Mouse (Mus musculus): ENCODE measurements around the gene Bscl2.
A peak's percentile ranks its signal among the peaks of the same experiment; 100 is the strongest.
"Not testable (repeated sequence)": the region's sequence is repeated elsewhere in the genome, so short reads cannot be mapped to it uniquely, and the experiment has no call there.

Gene Bscl2

DNA sequence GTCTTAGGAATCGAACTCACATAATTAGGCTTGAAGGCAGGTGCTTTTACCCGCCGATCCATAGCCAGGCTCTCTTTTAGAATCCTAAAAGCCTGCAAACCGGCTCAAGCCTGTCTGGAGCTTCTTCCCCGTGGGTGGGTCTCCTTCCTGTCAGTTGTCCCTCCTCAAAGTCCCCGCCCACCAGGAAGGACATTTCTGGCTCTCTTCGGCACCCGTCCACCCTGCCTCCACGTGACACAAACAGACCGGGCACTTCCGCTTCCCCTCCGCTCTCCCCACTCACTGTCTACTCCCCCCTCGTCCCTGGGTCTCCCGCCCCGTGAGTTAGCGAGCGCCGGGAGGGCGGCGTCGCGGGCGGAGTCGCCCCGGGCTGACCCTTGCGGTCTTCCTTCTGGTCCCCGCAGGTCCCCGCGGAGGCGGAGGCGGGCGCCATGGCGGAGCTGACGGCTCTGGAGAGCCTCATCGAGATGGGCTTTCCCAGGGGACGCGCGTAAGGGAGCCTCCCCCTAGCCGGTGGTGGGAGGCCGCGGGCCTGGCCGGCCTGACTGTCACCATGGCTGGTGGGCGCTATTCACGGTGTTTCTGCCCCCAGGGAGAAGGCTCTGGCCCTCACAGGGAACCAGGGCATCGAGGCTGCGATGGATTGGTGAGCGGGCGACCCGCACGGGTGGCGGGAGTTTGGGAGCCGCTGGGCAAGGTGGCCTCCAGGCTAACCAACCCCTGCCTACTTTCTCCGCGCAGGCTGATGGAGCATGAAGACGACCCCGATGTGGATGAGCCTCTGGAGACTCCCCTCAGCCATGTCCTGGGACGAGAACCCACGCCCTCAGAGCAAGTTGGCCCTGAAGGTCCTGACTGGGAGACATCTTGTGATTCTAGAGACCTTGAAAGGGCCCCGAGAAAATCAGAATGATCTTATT is 34.3 kb downstream of the Bscl2 start, which contains the start of gene Ubxn1:
TSS of gene Ubxn1 (plus strand) at position 230 of the 920 bp plus-strand sequence.
- DNase-seq (ENCODE audit: low spot score in 2 of 2), result peak; percentile 98

DNA sequence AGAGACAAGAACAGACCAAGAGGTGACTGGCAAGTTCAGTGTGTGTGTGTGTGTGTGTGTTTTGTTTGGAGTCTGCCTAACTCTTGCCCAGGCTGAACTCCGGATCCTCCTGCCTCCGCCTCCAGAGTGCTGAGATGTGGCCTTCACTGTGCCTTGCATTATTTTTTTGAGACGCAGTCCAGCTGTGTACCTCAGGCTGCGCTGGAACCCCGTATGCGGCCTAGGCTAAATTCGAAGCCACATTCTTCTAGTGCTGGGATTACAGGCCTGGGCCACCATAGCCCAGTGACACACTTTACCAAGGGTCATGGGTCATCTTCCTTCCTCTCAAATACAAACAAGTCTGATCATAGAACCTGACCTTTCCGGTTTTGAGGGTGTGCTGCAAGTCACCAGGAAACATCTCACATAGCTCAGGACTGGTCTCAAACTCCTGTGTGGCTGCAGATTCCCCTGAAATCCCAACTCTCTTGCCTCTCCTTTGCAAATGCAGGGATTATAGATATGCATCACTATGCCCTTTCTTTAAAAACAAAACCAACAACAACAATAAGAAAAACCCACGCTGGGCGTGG is 35.1 kb downstream of the Bscl2 start:
- DNase-seq (ENCODE audit: low spot score in 2 of 2), result no peak

DNA sequence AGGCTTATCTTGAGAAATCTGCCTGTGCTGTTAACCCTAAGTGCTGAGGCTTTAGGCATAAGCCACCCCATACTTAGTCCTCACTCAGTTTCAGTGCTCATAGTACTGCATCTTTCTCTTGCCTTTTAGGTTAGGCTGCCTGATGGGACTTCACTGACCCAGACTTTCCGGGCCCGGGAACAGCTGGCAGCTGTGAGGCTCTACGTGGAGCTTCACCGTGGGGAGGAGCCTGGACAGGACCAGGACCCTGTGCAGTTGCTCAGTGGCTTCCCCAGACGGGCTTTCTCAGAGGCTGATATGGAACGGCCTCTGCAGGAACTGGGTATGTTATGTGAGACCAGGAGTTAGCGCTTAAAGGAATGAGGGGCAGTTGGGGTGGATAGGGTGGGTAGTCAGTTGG is 37.8 kb downstream of the Bscl2 start:
- no peak for DNase-seq (ENCODE audit: low spot score in 2 of 2)

DNA sequence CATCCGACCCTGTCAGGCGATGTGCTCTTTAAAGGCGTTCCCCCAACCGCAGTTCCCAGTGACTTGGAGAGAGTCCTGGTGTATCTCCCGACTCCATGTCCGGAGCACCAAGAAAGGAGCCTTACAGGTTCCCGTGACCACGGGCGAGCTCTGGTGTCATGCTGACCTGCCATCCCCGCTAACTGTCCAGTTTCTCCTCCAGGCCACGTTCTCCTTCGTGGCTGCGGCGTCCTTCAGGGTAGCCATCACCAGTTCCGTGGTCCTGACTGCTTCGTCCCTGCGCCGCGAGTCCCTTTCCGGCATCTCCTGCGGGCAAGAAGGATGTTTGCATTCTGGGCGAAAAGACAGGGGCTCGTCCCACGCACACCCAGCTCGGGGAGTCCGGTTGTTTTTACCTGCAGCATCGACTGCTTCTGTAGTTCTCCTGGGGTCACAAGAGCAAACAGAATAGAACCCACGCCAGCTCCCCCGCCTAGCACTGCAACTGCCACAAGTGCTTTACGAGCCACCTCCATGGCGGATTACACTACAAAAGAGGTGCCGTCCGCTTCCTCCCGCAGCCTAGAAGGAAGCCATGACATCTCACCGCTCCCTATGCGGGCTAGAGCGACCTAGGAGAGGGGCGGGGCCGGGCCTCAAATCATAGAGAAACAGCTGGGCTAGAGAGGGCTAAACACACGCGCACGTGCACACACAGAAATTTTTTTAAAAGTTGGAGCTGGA is 43.2 kb downstream of the Bscl2 start, which contains the start of gene Uqcc3:
TSS of gene Uqcc3 (minus strand) at position 613 of the 723 bp plus-strand sequence.
- DNase-seq (ENCODE audit: low spot score in 2 of 2), result peak; percentile 78 to 86

DNA sequence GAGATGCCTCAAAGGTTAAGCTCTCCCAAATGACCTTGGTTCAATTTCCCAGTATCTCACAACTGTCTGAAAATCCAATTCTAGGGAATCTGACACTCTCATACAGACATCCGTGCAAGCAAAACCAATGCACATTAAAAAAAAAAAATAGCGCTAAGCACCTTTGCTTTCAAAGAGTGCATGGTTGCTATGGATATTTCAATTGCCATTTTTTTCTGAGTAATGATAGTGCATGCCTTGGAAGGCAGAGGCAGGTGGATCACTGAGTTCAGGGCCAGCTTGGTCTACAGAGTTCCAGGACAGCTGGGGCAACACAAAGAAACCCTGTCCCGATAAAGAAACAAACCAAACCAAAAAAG is 43.7 kb downstream of the Bscl2 start:
- no peak for DNase-seq (ENCODE audit: low spot score in 2 of 2)

DNA sequence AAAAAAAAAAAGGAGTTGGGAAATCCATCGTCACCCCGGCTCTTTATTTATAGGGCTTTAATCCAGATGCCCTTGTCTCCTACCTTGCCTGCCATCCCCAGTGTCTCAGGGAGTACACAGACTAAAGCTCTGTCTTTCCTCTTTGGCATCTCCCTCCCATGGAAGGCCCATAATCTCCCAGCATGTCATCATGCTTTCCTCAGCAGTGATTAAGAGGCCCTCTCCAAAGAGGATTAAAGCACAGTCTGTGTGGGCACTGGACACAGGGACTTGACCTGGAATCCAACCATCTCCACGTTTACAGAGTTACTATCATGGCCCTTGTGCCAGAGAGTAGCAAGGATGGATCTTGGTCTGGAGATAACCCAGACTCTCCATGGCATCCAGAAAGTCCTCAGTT is 46.3 kb downstream of the Bscl2 start, which contains the start of the genes Lbhd1 and Gm49403:
TSS of gene Lbhd1 (plus strand) at position 117 of the 400 bp plus-strand sequence.
TSS of gene Gm49403 (plus strand) at position 315 of the 400 bp plus-strand sequence.
- DNase-seq (ENCODE audit: low spot score in 2 of 2), result no peak

DNA sequence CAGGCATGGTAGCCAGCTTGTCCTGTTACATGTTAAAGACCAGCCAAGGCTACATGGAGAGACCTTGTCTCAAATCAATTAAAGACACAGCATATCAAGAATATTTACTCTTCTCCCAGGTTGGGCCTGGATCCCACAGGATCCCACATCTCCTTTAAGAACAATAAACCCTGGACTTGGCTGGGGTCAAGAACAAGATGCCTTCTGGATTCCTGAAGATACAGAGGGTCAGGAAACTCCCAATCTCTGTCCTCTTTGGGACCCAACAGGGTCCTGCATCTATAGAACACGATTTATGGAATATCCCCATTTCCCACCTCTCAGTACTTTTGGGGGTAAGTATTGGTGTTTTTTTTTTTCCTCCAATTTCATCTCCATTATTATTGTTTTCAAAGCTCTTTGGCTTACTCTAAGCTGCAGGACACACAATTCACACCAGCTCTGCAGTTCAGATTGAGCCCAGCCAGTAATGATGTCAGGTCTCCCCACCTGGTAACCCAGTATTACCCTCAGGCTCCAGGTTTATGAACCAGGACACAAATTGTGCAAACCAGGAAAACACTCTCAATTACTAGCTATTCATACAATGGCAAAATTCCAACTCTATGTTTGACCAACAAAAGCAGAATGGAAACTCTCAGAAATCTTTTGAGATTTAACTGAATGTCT is 49.8 kb downstream of the Bscl2 start:
- no peak for DNase-seq (ENCODE audit: low spot score in 2 of 2)

DNA sequence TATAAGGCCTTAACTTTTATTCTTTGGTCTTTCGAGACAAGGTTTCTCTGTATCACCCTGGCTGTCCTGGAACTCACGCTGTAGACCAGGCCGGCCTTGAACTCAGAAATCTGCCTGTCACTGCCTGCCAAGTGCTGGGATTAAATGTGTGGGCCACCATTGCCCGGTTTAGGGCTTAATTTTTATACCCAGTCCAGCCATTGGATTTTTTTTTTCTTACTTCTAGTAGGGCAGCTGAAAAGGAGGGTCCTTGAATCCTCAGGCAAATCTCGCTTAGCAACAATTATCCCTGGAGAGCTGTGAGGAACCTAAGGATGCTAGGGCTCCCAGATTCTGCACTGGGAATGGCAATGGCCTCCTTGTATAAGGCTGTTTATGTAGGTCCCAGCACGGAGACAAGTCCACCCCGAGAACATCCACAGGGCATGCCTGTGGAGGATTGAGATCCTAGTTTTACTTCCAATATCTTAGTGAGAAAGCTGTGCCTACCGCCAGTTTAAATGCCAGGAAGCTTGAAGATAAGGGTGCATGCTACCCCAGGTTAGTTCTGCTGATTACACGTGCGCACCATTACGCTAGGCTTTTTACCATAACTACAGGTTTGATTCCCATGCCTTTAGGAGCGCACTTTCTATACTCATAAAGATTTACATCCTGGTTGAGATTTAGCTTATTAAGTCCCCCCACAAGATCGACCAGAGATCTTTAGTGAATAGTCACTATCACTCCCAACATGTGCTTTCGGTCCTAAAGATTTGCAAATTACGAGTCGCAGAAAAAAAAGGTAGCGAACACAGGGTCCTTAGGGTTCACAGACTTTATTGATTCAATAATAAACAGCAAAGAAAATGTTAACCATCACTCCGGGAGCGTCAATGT is 50.6 kb downstream of the Bscl2 start:
- no peak for DNase-seq (ENCODE audit: low spot score in 2 of 2)

DNA sequence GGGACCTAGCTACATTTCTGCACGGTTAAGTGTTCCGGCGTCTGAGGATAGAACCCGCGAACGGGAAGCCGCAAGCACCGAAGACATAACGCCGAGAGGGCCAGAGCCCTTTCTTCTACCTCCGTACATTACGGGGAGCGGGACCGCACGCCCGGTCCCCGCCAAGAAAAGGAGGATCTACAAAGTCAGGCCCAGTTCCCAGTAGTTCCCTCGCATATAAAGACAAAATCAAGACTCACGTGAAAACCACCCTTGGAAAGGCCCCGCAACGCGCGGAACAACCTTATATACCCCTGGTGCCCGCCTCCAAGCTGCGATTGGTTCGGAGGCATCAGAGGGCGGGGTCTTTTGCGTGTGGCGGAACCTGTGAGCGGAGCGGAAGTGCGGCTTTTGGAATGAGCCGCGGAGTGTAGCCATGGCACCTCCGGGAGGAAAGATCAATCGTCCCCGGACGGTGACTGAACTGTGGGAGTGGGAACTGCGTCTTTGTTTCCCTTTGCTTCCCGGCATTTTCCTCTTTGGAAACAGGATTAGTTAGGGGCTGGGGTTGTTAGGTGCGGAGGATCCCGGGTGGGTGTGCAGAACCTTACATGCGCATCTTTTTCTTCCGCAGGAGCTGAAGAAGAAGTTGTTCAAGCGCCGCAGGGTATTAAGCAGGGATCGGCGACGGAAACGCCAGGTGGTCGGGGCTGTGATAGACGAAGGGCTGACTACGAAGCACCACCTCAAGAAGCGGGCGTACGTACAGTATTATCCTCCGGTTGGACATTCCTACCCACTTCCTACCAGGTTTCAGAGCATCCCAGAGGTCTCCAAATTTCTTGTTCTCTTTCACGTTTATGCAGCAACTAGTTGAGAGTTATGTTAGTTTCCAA is 51.5 kb downstream of the Bscl2 start, which contains the start of the genes 1810009A15Rik and Gm49416:
TSS of gene 1810009A15Rik (plus strand) at position 343 of the 875 bp plus-strand sequence.
TSS of gene Gm49416 (plus strand) at position 416 of the 875 bp plus-strand sequence.
- peak; percentile 80 to 92 for DNase-seq (ENCODE audit: low spot score in 2 of 2)

DNA sequence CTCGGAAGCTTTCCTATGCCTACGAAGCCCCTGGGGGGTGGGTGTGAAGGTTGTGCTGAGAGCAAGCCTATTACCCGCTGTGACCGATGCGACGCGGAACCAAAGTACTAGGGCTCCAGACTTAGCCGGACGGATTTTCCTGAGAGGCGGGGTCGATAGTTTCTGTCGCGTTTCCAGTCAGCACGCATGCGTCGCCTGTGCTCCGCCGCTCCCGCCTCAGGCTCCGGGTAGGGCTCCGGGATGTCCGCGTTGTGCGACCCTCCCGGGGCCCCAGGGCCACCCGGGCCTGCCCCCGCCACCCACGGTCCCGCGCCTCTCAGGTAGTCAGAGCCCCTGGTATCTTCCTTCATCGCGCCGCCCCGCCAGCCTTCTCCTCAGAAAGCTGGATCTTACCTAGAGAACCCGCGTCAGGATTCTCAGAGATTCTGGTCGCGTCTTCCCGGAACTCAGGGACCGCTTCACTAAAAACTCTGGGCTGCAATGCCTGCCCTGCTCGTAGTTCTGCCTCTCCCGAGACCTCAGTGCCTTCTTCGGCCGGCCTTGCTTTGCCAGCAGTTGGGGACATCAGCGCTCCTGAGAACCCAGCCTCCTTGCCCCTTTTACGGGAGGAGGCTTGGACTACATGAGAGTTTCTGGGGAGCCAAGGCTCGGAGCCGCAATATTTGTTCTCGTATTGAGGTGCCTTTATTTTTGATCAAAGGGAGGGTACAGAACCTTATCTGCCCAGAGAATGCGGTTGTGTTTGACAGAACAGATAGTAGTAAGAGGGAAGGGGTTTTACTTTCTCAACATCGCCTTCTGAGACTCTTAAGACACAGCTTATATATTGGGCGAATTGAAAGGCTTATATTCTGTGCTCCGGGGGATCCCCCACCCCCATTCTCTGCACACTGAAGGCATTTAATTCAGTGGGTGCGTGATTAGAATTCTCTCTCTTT is 55.8 kb downstream of the Bscl2 start, which contains the start of gene Ints5:
TSS of gene Ints5 (plus strand) at position 177 of the 938 bp plus-strand sequence.
- DNase-seq (ENCODE audit: low spot score in 2 of 2), result peak; percentile 71 to 79

DNA sequence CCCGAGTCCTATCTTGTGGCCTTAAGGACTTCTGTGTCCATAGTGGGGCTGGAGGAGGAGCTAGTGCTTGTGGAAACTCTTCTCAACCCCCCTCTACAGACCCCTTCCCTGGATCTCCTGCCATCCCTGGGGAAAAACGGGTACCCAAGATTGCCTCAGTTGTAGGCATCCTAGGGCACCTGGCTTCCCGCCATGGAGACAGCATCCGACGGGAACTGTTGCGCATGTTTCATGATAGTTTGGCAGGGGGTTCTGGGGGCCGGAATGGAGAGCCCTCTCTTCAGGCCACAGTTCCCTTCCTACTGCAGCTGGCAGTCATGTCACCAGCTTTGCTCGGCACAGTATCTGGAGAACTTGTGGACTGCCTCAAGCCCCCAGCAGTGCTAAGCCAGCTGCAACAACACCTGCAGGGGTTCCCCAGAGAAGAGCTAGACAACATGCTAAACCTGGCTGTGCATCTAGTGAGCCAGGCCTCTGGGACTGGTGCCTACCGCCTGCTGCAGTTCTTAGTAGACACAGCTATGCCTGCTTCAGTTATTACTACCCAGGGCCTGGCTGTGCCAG is 58.2 kb downstream of the Bscl2 start:
- DNase-seq (ENCODE audit: low spot score in 2 of 2), result no peak

DNA sequence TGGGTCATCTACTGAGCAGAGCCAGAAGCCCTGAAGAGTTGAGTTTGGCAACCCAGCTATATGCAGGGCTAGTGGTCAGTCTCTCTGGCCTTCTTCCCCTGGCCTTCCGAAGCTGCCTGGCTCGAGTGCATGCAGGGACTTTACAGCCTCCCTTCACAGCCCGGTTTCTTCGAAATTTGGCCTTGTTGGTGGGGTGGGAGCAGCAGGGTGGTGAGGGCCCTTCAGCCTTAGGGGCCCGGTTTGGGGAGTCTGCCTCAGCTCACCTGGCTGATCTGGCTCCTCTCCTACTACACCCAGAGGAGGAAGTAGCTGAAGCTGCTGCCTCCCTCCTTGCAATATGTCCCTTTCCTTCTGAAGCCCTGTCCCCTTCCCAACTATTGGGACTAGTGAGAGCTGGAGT is 59.0 kb downstream of the Bscl2 start:
- DNase-seq (ENCODE audit: low spot score in 2 of 2), result not testable (repeated sequence)

DNA sequence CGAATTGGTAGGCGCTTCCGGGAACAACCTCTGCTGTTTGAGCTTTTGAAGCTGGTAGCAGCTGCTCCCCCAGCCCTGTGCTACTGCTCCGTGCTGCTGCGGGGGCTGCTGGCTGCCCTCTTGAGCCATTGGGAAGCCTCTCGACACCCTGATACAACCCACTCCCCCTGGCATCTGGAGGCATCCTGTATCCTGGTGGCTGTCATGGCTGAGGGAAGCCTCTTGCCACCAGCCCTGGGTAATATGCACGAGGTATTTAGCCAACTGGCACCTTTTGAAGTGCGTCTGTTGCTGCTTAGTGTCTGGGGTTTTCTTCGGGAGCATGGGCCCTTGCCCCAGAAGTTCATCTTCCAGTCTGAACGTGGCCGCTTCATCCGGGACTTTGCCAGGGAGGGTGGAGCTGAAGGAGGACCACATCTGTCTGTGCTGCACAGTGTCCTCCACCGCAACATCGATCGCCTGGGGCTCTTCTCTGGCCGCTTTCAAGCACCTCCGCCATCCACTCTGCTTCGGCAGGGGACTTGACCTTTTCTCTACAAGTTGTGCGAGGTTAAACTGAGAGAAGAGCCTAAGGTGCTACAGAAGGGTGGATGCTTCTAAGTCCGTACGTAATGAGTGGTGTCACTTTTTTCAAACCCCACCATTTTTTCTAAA is 60.1 kb downstream of the Bscl2 start:
- DNase-seq (ENCODE audit: low spot score in 2 of 2), result not testable (repeated sequence)

DNA sequence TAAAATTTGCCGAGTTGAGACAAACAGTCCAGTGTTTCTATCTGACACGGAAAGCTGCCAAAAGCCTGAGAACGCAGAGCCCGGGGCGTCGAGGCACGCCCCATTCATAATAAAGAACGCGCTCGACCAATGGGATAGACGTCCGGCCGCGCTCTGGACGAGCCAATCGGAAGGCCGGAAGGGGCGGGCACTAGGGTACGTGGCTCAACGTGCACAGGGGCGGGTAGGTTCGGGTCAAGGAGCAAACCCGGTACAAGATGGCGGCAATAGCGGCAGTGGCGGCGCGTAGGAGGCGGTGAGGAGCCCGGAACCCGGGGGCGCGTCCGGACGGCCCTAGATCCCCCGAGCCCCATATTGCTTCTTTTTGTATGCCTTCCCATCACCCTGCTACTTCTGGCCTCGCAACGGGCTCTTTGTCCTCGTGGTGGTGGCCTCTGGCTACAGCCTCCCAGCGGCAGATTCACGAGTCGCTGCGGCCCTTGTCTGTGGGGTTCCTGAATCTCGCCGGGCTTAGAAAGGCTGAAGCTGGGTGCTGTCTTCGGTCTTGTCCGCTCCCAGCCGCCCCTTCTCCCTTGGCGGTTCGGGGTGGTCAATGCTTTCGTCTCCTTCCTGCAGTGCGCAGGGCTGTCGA is 60.7 kb downstream of the Bscl2 start, which contains the start of gene Ganab:
TSS of gene Ganab (plus strand) at position 207 of the 631 bp plus-strand sequence.
- DNase-seq (ENCODE audit: low spot score in 2 of 2), result peak; percentile 89 to 95
